Mouse (Mus musculus): ENCODE data around the gene Efnb1.
A peak's percentile ranks its signal among the peaks of the same experiment; 100 is the strongest.
"Not testable (repeated sequence)": the region's sequence is repeated elsewhere in the genome, so short reads cannot be mapped to it uniquely, and the experiment has no call there.

Efnb1 gene

DNA sequence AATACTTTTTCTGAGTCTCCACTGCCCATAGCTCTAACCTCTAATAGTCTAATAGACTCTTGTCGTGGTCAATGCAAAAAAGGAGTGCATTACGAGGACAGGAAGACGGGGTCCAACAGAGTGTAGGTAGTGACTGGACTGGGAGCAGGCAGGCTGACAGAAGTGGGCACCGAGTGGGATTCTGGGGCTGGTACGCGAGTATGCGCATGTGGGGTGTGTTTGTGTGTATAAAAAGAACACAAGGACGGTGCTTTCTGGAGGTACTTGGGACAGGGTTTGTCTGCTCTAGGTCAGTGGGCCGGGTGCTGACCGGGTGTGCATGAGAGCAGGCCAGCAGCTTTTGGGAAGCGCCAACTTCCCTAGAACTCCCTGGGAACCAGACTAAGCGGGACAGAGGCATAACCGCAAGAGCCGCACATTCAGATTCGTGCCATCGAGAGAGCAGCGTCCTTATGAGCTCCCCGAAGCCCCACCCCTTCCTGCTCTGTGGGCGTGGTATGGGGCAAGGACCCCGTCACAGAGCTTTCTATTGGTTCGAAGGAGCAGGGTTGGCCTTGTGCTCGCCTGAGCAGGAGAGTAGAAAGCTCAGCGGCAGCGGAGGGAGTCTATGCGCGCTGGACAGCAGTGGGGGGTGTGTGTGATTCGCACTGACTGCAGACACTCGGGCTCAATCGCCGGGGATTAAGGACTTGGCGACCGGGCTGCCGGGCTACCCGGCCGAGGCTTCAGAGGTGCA lies at the start of gene Efnb1:
Gene Efnb1, plus strand, starts transcription at position 608 of the 736 bp plus-strand sequence.
- peak; percentile 71 for DNase-seq (ENCODE audit: low spot score)

- DNase-seq (ENCODE audit: low spot score): no peak
Observed at GRCm38 (mm10) chrX:99092704-99093103, 43.2 kb upstream of the Efnb1 start.

DNA sequence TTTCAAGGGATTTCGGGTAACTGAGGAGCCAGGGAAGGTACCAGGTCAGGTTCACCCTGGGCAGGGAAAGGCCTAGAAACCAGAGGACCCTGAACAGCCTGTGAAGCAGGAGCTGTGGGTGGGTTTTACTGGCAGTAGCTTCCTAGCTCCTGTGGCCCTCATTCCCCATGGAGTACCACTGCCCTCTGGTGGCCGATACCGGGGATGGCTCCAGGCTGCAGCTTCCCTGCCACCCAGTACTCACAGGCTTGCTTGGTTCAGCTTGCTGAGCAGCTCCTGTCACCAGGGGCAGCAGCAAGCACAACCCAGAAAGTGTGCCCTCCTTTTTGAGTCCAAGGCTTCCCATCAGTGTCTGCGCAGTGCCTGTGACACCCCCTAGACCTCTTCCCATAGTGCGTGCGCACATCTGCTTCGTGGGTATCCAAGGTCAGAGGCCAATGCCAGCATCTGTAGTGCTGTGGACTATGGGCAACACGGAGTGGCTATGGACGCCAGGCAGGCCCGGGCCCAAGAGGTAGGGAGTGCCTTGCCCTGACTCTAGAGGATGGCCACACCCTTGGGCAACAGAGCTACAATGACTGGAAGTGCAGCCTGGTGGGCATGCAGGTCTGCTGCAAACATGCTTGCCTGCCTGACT lies 24.7 kb upstream of the Efnb1 start:
- DNase-seq (ENCODE audit: low spot score): not testable (repeated sequence)

DNA sequence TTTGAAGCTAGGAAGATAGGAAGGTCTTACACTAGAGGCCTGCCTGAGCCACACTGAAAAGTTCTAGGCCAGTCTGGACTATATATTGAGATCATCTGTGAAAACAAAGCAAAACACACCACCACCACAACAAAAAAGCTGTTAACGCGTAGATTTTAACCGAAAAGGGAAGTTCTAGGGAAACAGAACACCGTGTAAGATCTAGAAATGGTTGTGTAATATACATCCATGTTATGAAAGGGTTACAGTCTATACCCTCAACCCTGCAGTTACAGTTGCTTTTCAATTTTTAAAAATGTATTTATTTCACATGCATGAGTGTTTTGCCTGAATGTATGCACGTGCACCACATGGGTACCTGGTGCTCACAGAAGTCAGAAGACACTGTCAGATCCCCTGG lies 16.4 kb upstream of the Efnb1 start:
- DNase-seq (ENCODE audit: low spot score): no peak

- DNase-seq (ENCODE audit: low spot score): no peak
Observed at GRCm38 (mm10) chrX:99130059-99130458, 5.9 kb upstream of the Efnb1 start.

GRCm38 (mm10) chrX:99132573-99132972 lies 3.4 kb upstream of the Efnb1 start:
- DNase-seq (ENCODE audit: low spot score): no peak

DNA sequence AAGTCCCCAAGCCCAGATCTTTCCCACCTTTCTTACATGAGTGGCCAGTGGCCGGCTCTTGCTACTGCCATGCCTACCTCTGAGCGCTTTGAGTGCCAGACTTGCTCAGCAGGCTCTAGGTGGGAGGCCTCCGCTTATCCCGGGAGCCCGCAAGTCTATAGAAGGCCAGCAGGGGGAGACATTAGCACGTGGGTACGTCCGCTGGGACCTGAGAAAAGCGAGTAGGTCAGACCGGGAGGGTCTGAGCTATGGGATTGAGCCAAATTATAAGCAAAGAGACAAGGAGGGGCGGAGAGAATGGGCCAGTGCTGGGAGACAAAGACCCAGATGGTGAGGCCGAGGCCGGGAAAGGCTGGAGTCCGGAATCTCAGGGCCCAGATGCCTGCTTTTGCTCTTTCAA lies 1.0 kb upstream of the Efnb1 start:
- no peak for DNase-seq (ENCODE audit: low spot score)

GRCm38 (mm10) chrX:99136431-99136966 lies 569 bp downstream of the Efnb1 start:
- no peak for DNase-seq (ENCODE audit: low spot score)

- DNase-seq (ENCODE audit: low spot score): no peak
Observed at GRCm38 (mm10) chrX:99137143-99137870, 1.4 kb downstream of the Efnb1 start.

- no peak for DNase-seq (ENCODE audit: low spot score)
Observed at GRCm38 (mm10) chrX:99137928-99138740, 2.2 kb downstream of the Efnb1 start.

- no peak for DNase-seq (ENCODE audit: low spot score)
Observed at GRCm38 (mm10) chrX:99141079-99141478, 5.1 kb downstream of the Efnb1 start.

DNA sequence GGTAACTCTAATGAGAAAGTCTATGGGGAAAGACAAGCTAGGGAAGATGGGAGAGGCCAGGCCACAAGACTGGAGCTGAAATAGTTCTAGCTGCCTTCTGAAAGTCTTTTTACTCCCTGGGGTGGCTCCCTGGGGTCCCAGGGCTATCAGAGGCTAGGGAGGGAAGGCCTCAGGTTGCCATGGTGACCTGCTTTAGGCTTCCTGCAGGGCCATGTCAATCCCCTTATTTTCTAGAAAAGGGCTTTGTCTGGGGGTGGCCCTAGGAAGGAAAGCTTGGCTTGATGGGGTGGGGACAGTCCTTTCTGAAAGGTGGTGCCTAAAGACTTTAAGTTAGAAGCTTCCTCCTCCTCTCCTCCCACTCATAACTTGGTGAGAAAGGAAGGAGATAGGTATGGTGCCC lies 6.0 kb downstream of the Efnb1 start:
- no peak for DNase-seq (ENCODE audit: low spot score)

- no peak for DNase-seq (ENCODE audit: low spot score)
Observed at GRCm38 (mm10) chrX:99145561-99145960, 9.6 kb downstream of the Efnb1 start.

- no peak for DNase-seq (ENCODE audit: low spot score)
Observed at GRCm38 (mm10) chrX:99148061-99148905, 12.4 kb downstream of the Efnb1 start.

DNA sequence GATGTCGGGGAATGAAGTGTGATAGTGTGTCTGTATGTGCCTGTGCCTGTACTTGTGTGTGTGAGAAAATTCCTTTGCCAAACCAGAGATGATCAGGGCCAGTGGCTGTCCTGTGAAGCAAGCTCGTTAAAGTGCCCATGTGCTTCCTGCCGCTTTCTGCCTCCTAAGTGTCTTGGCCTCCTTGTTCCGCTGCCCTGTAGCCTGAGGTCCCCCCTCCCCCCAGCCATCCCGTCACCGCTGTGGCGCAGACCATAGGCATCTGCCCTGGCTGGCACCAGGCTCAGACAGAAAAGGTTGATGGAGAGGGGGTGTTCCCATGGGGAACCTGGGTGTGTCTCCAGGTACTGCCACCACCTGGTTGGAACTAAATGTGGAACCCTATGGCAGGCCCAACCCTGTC lies 13.1 kb downstream of the Efnb1 start:
- no peak for DNase-seq (ENCODE audit: low spot score)

GRCm38 (mm10) chrX:99149900-99150299 lies 14.0 kb downstream of the Efnb1 start:
- no peak for DNase-seq (ENCODE audit: low spot score)

- DNase-seq (ENCODE audit: low spot score): no peak
Observed at GRCm38 (mm10) chrX:99150712-99151111, 14.8 kb downstream of the Efnb1 start.

- no peak for DNase-seq (ENCODE audit: low spot score)
Observed at GRCm38 (mm10) chrX:99151434-99151833, 15.5 kb downstream of the Efnb1 start.

DNA sequence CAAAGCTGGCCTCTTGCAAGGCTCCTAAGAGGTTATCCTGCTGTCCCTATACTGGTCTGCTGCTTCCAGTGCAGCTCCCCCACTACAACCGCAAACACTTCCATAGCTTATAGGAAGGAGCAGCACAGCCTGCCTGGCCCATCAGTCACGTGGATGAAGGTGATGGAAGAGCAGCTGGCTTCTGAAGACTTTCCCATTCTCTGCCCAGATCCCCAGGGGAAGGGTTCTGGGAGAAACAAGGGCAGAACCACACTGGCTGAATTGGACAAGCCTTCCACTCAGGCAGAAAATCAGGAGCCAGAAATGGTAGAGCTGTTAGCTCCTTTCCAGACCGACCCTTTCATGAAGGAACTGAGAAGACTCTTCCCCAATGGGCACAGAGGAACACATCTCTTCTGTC lies 16.2 kb downstream of the Efnb1 start:
- no peak for DNase-seq (ENCODE audit: low spot score)

- no peak for DNase-seq (ENCODE audit: low spot score)
Observed at GRCm38 (mm10) chrX:99152566-99153265, 16.8 kb downstream of the Efnb1 start.

All from ovary, postnatal 10 days (tissue).